Mouse (Mus musculus) cerebellum, postnatal 25 days (tissue): Measurements from ENCODE around the gene Csmd2.

Source experiments
- DNase-seq, 2 experiments: peaks; one replicate each; pipeline ENCODE4 v3.0.0; 2021; ENCODE audit warnings: mixed read lengths in 2 of 2

Gene Csmd2

DNA sequence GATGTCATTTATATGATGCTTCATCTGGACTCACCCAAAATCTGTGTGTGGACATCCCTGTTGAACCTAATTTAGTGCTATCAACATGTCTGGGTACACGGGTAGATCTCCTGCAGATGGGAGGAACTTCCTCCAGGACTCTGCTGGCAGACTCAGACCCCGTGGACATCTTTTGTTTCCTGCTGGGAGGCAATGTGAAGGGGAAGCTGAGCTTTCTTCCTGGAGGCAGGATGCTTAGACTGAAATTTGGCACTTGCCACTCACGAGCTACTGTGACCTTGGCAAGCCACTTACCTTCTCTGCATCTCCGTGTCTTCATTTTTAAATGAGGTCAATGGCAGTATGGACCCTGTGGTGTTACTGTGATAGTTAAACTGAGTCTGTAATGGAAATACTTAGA is 378.2 kb downstream of the Csmd2 start:
- peak in 1 of 2 experiments; percentile 29 for DNase-seq

DNA sequence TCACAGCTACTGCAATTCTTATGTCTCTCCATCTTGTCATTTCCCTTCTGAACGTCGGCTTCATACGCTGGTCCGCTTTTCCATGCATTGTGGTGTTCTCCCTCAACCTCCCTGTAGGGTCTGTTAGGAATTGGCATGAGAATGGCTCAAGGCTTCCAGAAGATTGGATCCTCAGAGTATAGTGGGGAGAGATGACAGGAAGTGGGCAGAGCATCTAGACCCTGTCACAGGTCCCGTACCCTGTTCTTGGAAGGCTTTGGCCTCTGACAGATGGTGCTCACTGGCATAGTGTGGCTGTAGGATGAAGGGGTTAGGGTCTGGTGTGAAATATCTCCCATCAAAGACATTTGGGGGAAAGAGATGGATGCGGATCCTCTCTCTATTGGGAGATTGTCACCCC is 380.4 kb downstream of the Csmd2 start:
- DNase-seq = no peak

DNA sequence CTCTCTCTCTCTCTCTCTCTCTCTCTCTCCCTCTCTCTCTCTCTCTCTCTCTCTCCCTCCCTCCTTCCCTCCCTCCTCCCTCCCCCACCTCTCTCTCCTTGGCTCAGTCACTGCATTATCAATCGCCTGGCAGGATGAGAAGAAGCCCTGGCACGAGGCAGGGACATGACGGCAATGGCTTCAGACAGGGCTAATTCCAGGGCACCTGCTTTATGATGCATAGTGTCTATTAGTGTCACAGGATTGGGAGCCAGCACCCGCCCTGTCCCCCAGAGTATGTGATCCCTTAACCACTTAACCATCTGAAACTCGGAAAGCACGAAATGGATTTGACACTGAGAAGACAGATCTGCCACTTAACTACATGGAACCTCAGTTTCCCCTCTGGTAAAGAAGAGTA is 384.1 kb downstream of the Csmd2 start:
- DNase-seq = no peak

DNA sequence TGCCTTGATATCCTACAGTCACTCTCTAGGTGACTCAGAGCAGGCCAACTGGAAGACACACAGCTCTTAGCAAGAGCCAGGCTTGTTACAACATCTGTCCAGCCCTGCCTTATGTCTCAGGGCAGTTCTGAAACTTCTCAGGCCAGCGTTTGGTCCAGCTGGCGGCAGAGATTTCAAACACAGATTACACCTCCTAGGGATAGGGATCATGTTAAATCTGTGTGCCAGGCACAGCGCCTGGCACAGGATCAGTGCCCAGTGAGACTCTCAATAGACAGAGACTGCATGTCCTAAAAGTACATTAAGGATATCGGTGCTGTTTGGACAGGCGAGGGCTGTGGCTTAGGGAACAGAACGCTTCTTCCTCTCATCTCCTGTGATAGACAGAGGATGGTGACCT is 385.5 kb downstream of the Csmd2 start:
- DNase-seq = peak in 1 of 2 experiments; percentile 19

DNA sequence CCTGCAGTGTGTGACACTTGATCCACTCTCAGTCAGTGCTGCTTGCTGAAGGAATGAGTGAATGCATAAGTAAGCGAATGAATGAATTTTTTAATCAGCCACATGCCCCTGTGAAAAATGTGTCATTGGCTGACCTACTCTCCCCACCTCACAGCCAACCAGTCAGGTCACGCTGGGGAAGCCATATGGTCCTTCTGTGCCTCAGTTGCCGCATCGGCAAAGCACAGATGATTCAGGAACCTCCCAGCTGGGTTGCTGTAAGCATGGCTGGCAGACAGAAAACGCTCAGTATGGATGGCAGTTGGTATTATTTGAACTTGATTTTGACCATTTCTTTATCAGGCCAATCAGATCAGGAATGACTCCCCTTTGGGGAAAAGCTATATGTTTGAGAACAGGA is 386.4 kb downstream of the Csmd2 start:
- DNase-seq = peak in 1 of 2 experiments; percentile 51

DNA sequence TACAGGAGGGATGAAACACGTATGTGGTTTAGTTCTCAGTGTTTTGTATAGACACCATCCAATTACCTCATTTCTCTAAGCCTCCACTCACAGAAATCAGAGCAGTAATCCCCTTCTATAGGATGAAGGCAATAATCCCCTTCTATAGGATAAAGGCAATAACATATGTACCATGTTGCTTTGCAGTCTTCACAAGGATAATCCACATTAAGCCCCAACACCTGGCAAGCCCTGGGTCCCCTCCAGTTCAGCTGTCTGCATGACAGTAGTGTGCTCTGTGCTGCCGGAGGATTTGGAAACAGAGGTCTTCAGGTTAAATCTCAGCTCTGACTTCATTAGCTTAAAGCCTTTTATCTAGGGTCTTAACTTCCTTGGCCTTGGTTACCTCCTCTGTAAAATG is 391.3 kb downstream of the Csmd2 start:
- DNase-seq = no peak

DNA sequence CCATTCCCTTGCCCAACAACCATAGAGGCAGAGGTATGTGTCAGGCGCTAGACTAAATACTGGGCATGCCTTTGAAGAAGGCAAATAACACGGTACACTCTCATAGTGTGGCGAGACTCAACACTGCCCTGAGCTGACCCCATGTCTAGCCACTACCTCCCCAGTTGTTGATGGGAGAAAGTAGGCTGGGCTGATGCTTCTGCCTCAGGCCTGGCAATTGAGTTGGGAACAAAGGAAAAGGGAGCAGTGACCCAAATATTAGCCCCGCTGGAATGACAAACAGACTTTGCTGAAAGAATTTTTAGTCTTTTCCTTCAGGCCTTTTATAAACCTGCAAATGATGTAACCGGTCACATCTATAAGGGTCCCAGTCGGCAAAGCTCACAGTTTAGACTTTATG is 393.7 kb downstream of the Csmd2 start:
- DNase-seq = no peak

DNA sequence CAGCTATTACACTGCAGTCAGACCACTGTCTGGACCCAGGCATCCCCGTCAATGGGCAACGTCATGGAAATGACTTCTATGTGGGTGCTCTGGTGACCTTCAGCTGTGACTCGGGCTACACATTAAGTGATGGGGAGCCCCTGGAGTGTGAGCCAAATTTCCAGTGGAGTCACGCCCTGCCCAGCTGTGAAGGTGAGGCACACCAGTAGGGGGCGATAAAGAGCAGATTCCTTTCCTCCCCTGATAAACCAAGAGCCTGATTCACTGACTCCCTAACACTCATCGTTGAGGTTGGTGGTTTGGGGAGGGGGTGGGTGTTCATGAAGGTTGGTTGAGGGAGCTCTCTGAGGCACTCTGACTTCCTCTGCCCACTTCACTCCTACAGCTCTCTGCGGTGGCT is 396.1 kb downstream of the Csmd2 start:
- DNase-seq = no peak

DNA sequence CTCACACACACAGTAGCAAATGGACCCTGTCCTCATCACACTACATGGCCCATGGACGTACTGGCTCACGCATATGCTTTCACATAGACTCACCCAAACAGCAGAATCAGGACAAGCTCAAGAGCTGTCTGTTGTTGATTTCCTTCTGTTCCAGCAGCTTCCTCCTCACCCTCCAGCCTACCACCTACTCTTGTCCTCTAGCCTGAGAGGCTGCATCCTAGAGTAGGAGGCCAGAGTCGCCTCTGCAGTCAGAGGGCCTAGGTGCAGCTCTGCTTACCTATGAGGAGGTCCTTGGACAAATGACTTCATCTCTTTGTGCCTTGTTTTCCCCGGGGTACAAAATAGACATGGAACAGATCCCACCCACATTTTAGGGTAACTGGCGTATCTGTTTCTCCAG is 403.8 kb downstream of the Csmd2 start:
- DNase-seq = no peak

DNA sequence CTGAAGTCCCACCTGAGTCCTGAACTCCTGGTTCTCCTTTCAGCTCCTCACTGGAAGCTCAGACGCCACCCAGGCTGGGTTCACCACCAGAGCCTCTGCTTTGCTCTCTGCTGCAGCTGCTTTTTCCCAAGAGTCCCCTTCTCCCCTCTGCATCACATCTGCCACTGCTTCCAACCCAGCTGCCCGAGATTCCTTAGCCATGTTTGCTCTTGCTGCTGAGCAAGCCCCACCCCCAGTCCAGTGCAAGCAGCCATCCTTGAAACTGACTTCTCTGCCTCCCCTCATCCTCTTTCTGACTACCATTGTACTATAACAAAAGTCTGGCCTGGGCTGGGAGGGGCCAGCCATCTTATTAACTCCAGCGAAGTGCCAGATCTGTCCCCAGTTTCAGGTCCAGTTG is 404.6 kb downstream of the Csmd2 start:
- no peak for DNase-seq

DNA sequence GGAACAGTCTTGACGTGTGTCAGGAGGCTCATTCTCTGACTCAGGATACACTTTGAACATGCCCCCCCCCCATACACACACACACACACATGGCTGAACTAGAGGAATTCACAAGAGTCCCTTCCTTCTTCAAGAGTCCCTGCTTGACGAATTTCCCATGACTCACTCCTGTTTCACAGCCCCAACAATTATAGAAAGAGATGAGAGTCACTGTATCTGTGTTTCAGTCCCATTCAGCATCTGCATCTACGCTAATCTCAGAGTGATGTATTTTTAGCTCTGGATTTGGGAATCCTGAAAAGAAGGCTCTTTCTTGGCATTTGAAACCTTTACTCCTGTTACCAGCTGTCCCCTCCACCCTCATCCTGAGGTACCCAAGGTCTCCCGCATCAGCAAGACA is 406.2 kb downstream of the Csmd2 start:
- DNase-seq = no peak

DNA sequence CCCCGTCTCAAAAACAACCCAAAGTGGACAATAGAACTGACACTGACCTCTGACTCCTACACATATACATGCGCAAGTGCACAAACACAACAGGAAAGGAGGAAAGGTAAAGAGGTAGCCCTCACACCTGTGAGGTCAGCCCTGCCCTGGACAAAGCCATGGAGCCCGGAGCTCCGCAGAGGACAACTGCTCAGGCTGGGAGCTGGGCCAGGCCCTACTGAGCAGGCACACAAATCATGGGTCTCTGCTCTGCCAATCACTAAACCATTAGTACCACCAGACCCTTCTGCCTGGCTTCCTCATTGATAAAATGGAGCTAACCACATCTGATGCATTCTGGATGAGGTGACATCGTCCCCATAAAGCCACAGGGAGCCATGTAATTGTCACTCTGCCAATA is 409.0 kb downstream of the Csmd2 start:
- DNase-seq = peak; percentile 52 to 66

DNA sequence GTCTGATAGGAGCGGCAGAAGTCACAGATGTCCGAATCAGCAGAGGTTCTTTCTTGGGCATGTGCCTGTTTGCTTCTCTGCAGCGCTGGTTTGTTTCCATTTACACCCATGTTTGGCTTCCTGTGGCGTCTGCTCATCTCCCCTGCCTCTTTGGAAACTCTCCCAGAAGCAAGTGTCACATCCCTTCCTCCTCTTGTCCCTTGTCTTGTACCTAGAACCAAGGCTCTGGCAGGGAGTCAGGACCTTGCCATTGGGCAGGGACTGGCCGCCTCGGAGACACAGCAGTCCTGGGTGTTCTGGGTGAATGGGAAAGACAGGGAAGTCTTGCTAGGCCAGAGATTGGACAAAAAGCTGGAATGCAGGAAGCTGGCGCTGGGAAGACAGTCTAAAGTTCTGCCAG is 410.1 kb downstream of the Csmd2 start:
- DNase-seq = peak; percentile 41 to 52

DNA sequence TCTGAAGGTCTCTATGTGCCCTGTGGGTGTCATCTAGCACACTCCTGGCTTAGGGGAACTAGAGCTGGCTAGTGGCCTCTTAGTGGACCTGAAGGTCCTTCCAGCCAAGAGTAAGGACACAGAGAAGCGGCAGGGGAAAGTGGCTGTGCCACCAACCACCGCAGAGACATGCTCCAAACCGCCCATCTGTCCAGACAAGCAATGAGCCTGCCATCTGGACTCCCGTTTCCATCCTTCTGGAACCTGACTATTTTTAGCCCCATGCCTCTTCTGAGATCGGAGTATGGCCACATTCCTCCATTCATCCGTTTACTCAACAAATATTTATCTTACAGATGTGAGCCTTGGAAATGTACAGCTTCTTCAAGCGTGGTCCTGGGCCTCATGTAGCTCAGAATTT is 411.3 kb downstream of the Csmd2 start:
- peak; percentile 86 to 88 for DNase-seq

DNA sequence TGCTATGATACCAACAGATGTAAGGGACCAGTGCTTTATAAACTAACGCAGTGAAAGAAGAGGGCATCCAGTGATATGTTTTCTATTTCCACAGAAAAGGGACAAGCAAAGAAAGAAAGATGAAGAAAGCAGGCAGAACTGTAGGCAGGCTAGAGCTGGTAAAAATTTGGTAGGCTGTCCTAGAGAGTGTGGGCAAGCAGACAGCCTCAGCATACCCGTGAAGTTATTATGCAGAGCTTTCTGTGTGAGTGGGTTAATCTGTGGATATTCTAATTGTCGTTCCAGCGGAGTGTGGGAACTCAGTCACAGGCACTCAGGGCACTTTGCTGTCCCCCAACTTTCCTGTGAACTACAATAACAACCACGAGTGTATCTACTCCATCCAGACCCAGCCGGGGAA is 412.4 kb downstream of the Csmd2 start:
- no peak for DNase-seq

DNA sequence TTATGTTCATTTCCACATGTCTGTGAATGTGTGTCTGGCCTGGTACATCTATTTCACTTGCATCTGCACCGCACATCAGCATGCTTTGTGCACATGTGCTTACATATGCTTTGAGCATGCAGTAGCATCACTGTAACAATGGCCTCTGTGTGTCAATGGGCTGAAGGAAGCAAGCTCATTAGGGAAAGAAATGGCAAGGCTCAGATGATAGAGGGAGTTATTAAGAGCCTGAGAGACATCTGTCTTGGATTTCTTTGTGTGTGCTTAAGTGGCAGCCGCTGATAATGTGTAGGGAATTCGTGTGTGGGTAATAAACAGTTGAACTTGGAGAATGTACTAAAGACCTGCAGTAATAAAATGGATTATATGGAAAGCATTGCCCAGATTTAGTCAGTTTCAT is 413.9 kb downstream of the Csmd2 start:
- no peak for DNase-seq

DNA sequence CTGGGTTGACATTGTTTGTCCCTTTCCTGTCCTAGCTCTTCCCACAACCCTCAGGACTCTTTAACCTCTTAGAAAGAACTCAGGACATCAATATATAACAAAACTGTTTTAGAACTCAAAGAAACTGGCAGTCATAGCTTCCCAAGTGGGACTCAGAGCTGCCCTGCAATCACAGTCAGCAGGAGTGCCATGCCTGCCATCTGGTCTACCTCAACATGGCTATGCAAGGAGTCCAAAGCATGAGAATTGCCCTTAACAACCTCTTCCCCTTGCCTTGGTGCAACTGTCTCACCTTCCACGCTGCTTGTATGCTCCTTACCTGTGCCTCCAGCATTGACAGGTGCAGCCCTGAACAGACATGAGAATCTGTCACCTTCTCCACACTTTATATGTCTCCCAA is 415.0 kb downstream of the Csmd2 start:
- DNase-seq = peak; percentile 53 to 69

DNA sequence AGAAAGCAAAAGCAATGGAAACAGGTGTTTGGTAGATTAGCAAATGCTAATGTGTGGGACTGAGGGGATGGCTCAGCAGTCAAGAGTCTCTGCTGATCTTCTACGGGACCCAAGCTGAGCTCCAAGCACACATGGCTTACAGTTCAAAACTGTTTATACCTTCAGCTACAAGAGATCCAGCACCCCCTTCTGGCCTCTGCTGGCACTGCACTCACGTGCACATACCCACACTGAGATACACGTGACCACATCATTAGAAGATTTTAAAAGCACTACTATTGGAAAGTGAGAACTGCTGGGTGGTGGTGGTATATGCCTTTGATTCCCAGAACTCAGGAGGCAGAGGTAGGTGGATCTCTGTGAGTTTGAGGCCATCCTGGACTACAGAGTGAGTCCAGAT is 417.9 kb downstream of the Csmd2 start:
- no peak for DNase-seq

DNA sequence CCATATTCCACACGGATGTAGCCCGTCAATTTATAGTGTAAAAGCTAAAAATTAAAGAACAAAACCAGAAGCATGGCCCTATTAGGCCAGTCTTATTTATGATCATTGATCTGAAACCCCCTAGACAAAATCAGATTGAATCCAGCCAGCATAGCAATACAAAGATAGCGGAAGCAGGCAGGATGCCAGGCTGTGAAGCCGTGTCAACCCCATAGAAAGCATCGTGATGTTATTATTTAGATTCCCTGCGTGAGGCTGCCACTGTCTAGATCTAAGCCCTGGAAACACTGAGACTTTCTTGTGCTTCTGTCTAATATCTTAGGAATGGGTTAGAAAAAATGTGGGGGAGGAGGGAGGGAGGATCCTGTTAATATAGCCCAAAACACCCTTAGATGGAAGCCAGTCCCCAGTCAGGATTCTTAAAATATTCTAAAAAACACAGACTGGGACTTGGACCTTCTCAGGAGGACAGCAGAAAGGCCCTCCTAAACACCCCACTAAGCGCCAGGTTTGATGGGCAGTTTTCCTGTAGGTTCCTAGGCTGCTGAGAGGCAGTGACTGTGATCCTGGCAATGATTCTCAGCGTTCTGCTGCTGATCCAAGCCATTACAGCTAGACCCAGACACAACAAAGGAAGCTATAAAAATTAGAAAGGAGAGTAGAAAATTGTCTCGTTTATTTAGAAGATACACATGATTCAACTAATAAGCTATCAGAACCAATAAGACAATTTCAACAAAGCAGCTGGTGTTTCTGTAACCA is 419.6 kb downstream of the Csmd2 start:
- peak in 1 of 2 experiments; percentile 36 for DNase-seq

DNA sequence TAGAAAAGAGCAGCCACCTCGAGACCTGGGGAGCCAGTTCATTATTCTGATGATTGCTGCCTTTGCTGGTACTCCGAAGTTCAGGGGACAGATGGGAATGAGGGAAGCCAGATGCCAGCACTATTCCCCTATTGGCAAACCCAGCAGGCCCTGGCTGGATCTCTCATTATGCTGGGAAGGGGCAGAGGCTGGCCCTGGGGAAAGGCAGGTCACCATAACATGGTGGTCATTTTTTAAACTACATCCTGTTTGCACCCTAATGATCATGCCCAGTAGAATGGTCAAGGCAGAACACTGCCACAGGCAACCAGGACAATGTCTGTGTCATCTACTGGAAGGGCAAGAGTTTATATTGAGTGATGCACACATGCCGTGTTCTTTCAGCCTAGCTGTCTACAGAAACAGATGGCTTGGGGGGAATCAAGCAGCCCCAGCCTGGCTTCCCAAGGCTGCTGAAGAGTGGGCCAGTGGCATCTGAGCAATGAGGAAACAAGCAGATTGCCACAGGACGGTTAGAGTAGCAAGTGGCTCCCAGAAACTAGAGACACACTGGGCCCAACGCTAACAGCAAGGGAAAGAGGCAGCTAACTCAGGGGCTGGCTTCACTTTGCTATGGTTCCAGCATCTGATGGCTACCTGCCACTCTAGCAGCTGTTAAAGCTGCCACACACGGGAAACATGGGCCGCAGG is 424.4 kb downstream of the Csmd2 start:
- peak; percentile 39 to 52 for DNase-seq

DNA sequence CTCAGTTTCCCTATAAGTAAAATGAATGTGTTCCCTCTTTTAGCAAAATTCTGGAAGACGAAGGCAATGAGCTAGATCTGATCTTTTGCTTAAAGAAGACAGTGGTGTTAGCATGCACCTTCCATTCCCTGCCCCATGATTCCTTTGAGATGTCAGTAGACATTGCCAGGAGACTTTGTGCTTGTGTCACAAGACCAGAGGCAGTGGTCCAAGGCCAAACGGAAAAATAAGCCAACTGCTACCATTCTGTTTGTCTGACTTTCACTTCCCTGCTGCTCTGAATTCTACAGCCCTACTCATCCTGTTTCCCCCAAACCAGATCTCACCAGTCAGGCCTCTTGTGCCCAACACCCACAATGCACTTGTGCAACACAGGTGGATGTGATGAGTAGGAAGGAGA is 427.1 kb downstream of the Csmd2 start:
- DNase-seq = no peak

DNA sequence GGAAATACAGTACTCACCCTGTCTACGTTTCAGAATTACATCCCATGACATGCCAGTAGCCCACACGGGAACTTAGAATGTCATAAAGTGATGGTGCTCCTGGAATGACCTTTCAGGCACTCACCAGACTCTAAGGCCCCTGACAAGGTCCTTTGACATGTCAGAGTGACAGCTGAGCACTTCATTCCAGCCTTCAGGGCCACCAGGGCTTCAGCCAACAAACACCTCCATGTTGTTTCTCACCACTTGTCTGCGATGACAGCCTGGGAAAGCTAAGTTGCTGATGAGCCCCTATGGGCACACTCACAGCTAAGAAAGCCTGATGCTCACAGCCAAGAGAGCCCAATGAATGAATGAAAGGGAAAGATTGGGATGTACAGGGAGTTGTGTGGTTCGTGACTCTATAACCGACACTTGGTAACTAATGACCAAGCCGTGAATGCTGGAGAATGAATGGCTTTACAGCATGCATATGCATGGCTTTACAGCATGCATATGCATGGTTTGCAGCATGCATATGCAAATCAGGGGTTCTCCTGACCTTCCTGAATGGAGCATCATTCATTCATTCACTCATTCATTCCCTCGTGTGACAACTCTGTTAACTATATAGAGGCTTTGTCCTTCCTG is 432.4 kb downstream of the Csmd2 start:
- DNase-seq = no peak

DNA sequence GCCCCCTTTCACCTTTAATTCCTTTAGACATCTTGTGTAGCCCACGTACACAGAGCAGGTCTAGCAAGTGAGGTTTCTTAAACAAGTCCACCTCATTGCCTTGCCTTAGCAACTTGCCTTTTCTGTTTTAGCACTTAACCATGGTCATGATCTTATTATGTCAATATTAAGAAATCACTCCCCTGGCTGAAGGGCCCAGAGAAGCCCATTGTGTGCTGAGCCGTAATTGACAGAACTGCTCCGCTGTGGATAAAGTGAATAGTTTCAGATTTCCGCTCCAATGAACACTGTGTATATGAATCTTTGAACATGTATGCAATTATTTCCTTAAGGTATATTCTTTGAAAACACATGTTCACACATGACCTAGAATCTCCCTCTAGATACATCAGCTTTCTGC is 434.8 kb downstream of the Csmd2 start:
- no peak for DNase-seq

DNA sequence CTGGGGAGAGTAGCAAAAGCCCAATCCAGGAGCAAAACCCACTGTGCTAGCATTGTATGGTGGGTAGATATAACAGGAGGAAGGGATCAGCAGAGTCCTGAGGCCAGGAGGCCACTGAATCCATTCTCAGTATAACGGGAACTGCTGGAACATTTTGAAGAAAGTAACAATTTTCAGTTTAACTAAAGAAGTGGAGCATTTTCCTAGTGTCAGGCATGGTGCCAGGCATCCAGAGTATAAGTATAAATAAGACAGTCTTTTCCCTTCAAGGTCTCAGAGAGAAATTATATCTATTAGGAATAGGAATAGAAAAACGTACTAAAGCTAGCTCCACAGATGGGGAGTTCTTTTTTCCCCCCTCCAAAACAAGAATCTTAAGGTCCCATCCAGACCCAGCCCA is 437.7 kb downstream of the Csmd2 start:
- no peak for DNase-seq
